Mouse (Mus musculus) spleen, adult 2 months (tissue): ENCODE data around the gene Adamts9.

Experiments used
- CTCF ChIP-seq: fragments of 200-500 bp; IDR thresholded peaks from 2 replicates; pipeline ENCODE4 v1.5.1; 2011; ENCODE audit warnings: mild to moderate bottlenecking, inconsistent platforms; ENCODE audit not compliant: insufficient read depth, insufficient read length, insufficient replicate concordance; ENCODE audit errors: extremely low read depth
- POLR2A ChIP-seq: fragments of 200-500 bp; IDR thresholded peaks from 2 replicates; pipeline ENCODE4 v1.6.1; 2011; ENCODE audit warnings: low read depth, low read length, inconsistent platforms

- TF ChIP-seq CTCF: no peak
- no peak for TF ChIP-seq POLR2A
Observed at GRCm38 (mm10) chr6:92891535-92891934, 51.8 kb downstream of the Adamts9 start.
